Mouse (Mus musculus) E14TG2a.4 (cell line): ENCODE results near the gene Zfp467.

ENCODE experiments used
- CTCF ChIP-seq: conservative IDR thresholded peaks from 2 replicates; pipeline ENCODE4 v1.5.1; 2014; ENCODE audit warnings: low read length
- NANOG ChIP-seq: IDR thresholded peaks from 2 replicates; pipeline ENCODE4 v1.6.1; 2014; ENCODE audit warnings: borderline replicate concordance, low read length, mixed read lengths
- POU5F1 ChIP-seq: IDR thresholded peaks from 2 replicates; pipeline ENCODE4 v1.6.1; 2014; ENCODE audit warnings: low read length, borderline replicate concordance

DNA sequence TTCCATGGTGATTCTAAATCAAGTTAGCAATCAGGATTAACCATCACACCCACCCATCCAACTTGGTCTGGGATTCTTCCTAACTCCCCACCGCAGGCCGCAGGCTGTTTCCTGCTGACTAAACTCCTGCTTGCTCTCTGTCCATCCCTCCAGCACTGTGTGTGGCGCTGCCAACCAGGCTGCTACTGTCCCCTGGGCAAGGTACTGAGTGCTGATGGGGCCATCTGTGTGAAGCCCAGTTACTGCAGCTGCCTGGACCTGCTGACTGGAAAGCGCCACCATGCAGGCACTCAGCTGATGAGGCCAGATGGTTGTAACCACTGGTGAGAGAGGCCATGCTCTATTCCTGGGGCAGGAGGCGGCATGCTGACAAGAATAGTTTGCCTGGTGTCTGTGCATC lies 36.9 kb upstream of the Zfp467 start:
- TF ChIP-seq CTCF (no peak), NANOG (no peak), POU5F1 (no peak)
